Mouse (Mus musculus) ES-E14 (cell line): ENCODE measurements at regions not wholly inside any gene's neighbourhood (a gene's known extent, or its start where the extent isn't known, plus 50 kb on each side); places are given as distances from the start of the nearest gene placed in this dataset.

Experiments used
- HCFC1 ChIP-seq: IDR thresholded peaks from 2 replicates; pipeline ENCODE4 v1.6.1; 2012; ENCODE audit warnings: low read length, inconsistent platforms, borderline replicate concordance; ENCODE audit not compliant: insufficient read depth
- MAFK ChIP-seq: IDR thresholded peaks from 2 replicates; pipeline ENCODE4 v1.6.1; 2014; ENCODE audit warnings: mild to moderate bottlenecking, low read depth, low read length, inconsistent platforms; ENCODE audit not compliant: insufficient read depth
- ZNF384 ChIP-seq: IDR thresholded peaks from 2 replicates; pipeline ENCODE4 v1.6.1; 2012; ENCODE audit warnings: low read depth, low read length, inconsistent platforms

DNA sequence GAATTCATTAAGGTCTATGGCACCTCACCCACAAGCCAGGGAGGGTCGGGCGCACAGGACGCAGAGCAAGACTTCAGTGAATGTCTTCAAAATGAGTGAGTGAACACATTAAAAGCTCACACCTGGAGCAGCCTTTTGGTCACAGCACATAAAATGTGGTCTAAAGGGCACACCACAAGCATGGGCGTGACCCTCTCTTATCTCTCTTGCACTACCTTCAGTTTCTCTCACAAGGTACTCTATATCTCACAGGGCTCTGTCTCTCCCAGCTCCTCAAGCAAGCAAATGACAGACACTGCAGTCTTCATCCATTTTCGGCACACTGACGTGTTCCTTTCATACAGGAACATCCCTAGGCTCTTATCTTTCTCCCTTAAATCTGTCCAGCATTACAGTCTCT is 444.0 kb downstream of the Slc16a7 start:
- TF ChIP-seq MAFK (no peak), HCFC1 (no peak), ZNF384 (no peak)
